Mouse (Mus musculus) testis, adult 2 months (tissue): Measurements from ENCODE around the gene Trip6. TPM values are rescaled to one million over a fixed set of nuclear protein-coding genes. Genes with fewer than 3 reads are reported as not detected.

Source experiments
- H3K27ac ChIP-seq: fragments of 200-500 bp; 2 replicates; pipeline ENCODE4 v1.5.1; 2012; ENCODE audit warnings: low read depth, low read length; ENCODE audit not compliant: control insufficient read depth, insufficient read depth
- H3K27me3 ChIP-seq: fragments of 200-500 bp; 2 replicates; pipeline ENCODE4 v1.6.1; 2012; ENCODE audit warnings: mild to moderate bottlenecking, low read length, moderate library complexity; ENCODE audit not compliant: control insufficient read depth, insufficient read depth
- H3K36me3 ChIP-seq: fragments of 200-500 bp; 2 replicates; pipeline ENCODE4 v1.6.1; 2012; ENCODE audit warnings: mild to moderate bottlenecking, low read length; ENCODE audit not compliant: control insufficient read depth, insufficient read depth
- H3K4me1 ChIP-seq: fragments of 200-500 bp; 2 replicates; pipeline ENCODE4 v1.6.1; 2012; ENCODE audit warnings: low read length; ENCODE audit not compliant: control insufficient read depth, insufficient read depth
- H3K4me3 ChIP-seq: fragments of 200-500 bp; 2 replicates; pipeline ENCODE4 v1.5.1; 2012; ENCODE audit warnings: low read depth, mild to moderate bottlenecking, low read length, moderate library complexity, mixed read lengths; ENCODE audit not compliant: control insufficient read depth
- CTCF ChIP-seq: fragments of 200-500 bp; IDR thresholded peaks from 2 replicates; pipeline ENCODE4 v1.5.1; 2012; ENCODE audit warnings: low read depth, mild to moderate bottlenecking, inconsistent platforms, low read length, moderate library complexity; ENCODE audit not compliant: control insufficient read depth, insufficient read depth, insufficient replicate concordance
- POLR2A ChIP-seq: fragments of 200-500 bp; IDR thresholded peaks from 2 replicates; pipeline ENCODE4 v1.6.1; 2012; ENCODE audit warnings: low read depth, mild to moderate bottlenecking, inconsistent platforms, low read length, moderate library complexity; ENCODE audit not compliant: control insufficient read depth
- polyA plus RNA-seq: library from polyadenylated mRNA; depleted of rRNA; stranded (reverse); fragments of >200 nt; gene quantifications from 2 replicates; pipeline ENCODE4 v1.2.3, GENCODE M21; 2012

Gene Trip6
- polyA plus RNA-seq, 1 experiment, result 4.1 TPM

DNA sequence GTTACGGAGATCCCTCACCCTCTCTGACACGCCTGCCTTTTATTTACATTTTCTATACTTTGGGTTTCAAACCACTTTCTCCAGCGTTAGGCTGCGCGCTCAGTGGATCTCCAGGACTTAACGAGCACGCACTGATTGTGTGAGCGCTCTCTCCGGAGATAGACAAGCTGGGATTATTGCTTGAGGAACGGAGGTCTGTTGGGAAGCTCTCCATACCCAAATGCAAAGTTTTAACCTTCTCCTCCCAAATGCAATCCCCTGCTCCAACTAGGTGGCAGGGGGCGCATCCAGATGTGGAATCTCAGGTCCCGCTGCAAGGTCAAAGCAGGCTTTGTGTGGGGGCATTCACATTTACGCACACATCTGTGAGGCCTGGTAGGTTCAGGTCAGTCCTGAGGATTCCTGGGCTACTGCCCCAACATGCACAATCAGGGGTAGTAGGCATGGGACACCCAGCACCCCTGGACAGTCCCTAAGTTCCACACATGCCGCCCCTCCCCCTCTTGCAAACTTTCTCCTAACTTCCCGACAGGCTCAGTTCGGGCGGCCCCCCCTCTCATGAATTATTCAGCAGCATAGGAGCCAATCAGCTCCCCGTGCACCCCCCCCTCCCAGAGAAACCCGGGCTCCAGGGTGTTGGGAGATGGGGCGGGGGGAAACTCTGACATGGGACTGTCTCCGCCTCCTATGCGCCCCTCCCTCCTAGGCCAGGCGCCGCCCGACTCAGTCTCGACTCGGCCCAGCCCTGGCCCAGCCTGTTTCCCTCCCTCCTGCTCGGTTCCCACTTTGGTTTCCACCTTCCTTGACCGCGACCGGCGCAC is 35.4 kb upstream of the Trip6 start, which contains the start of gene Ephb4:
TSS of gene Ephb4 (plus strand) at position 726 of the 821 bp plus-strand sequence.
- TF ChIP-seq POLR2A (no peak), CTCF (no peak)
- H3K27me3 ChIP-seq, result no peaks in the 10 kb centered on the region
- peaks cover 2% of the 10 kb centered on the region; the same call in 1 of the 2 replicates for H3K4me1 ChIP-seq
- no peaks in the 10 kb centered on the region for H3K36me3 ChIP-seq
- peak within 1 kb of the TSS; percentile 47 for H3K27ac ChIP-seq
- H3K4me3 ChIP-seq, result peak within 1 kb of the TSS; percentile 74

DNA sequence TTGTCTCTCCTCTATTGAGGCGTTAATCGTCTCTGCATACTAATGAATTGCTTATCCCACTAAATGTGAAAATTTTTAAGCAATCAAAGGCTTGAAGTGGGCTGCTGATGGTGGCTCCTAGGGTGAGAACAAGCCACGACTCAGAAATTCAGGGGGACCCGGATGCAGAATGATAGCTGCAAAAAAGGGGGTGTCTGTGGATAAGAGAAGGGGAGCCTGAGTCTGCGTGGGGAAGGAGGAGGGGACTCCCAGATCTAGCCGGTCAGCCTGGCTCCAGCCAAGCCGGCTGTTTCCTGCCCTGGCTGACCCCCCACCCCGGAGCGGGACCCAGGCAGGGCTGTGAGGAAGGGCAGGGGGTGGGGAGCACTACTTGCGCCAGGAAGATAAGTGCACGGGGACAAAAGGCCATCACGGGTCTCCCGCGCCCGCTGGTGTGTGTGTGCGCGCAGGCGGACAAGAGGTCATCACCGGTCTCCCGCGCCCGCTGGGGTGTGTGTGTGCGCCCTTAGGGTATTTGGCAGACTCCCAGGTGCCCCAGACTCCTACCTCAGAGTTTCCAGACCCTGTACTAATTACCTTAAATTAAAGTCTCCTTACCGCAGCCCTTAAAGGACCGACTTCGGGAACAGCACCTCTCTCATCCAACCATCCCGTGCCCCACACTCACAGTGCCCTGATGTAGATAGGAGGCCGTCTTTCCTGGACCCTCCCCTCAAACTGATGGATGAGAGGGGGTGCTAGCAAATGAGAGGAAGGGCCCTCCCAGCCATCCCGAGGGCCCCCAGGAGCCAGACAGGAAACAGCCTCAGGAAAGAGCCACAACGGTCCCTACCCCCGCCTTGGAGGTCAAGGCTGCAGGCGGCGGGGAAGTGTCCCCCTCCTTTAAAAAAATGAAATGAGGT is 34.5 kb upstream of the Trip6 start:
- peaks cover 2% of the 10 kb centered on the region; the same call in 1 of the 2 replicates for H3K4me1 ChIP-seq
- H3K27ac ChIP-seq, result no peak overlapping the region
- no peaks in the 10 kb centered on the region for H3K36me3 ChIP-seq
- no peak overlapping the region for H3K4me3 ChIP-seq
- TF ChIP-seq POLR2A (no peak), CTCF (no peak)
- no peaks in the 10 kb centered on the region for H3K27me3 ChIP-seq

- peaks cover 2% of the 10 kb centered on the region; the same call in 1 of the 2 replicates for H3K4me1 ChIP-seq
- no peaks in the 10 kb centered on the region for H3K36me3 ChIP-seq
- TF ChIP-seq CTCF (no peak), POLR2A (no peak)
- H3K27ac ChIP-seq, result no peak overlapping the region
- H3K27me3 ChIP-seq, result no peaks in the 10 kb centered on the region
- H3K4me3 ChIP-seq, result no peak overlapping the region
Observed at GRCm38 (mm10) chr5:137347856-137348255, 33.7 kb upstream of the Trip6 start.

DNA sequence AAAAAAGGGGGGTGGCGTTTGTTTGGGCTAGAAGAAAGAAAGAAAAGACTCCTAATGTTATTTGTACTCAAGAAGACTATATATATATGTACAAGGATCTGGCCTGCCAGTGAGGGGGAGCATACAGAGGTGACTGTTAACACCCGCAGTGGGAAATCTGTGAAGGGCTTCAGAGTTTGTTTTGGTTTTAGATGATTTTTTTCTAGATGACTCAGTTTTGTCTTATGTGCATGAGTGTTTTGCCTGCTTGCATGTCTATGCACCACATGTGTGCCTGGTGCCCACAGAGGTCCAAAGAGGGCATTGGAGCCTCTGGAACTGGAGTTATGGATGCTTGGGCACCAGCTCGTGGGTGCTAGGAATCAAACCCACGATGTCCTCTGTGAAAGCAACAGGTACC is 32.8 kb upstream of the Trip6 start:
- Histone ChIP-seq H3K36me3 (no peaks in the 10 kb centered on the region), H3K4me1 (peaks cover 2% of the 10 kb centered on the region; the same call in 1 of the 2 replicates), H3K27me3 (no peaks in the 10 kb centered on the region), H3K27ac (no peak overlapping the region), H3K4me3 (no peak overlapping the region)
- TF ChIP-seq CTCF (no peak), POLR2A (no peak)

DNA sequence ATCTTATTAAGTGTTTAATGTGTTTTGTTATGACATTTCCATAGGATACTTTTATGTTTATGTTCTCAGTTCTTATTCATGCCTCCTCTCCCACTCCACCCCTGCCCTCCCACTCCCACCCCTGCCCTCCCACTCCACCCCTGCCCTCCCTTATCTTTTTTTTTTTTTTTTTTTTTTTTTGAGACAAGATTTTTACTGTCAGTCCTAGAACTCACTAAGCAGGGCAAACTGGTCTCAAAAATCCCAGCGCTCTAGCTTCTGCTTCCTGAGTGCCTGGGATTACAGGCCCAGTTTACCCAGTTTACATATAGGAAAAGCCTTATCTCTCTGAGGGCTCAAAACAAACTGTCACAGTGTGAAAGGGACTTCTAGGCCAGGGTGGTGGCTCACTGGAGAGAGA is 32.2 kb upstream of the Trip6 start:
- H3K36me3 ChIP-seq, result no peaks in the 10 kb centered on the region
- H3K4me3 ChIP-seq, result no peak overlapping the region
- H3K27ac ChIP-seq, result no peak overlapping the region
- TF ChIP-seq POLR2A (no peak), CTCF (no peak)
- no peaks in the 10 kb centered on the region for H3K27me3 ChIP-seq
- peaks cover 2% of the 10 kb centered on the region; the same call in 1 of the 2 replicates for H3K4me1 ChIP-seq

- H3K4me1 ChIP-seq, result peaks cover 2% of the 10 kb centered on the region; the same call in 1 of the 2 replicates
- H3K27ac ChIP-seq, result no peak overlapping the region
- no peak for TF ChIP-seq CTCF
- TF ChIP-seq POLR2A, result no peak
- no peaks in the 10 kb centered on the region for H3K36me3 ChIP-seq
- H3K4me3 ChIP-seq, result no peak overlapping the region
- no peaks in the 10 kb centered on the region for H3K27me3 ChIP-seq
Observed at GRCm38 (mm10) chr5:137345821-137346220, 31.6 kb upstream of the Trip6 start.

GRCm38 (mm10) chr5:137343869-137344268 is 29.7 kb upstream of the Trip6 start:
- Histone ChIP-seq H3K4me3 (no peak overlapping the region), H3K27ac (no peak overlapping the region), H3K27me3 (no peaks in the 10 kb centered on the region), H3K4me1 (peaks cover 10% of the 10 kb centered on the region), H3K36me3 (no peaks in the 10 kb centered on the region)
- TF ChIP-seq CTCF, result no peak
- no peak for TF ChIP-seq POLR2A
